Mouse (Mus musculus): ENCODE data around the gene Cyp17a1.
A peak's percentile ranks its signal among the peaks of the same experiment; 100 is the strongest.

Gene Cyp17a1

DNA sequence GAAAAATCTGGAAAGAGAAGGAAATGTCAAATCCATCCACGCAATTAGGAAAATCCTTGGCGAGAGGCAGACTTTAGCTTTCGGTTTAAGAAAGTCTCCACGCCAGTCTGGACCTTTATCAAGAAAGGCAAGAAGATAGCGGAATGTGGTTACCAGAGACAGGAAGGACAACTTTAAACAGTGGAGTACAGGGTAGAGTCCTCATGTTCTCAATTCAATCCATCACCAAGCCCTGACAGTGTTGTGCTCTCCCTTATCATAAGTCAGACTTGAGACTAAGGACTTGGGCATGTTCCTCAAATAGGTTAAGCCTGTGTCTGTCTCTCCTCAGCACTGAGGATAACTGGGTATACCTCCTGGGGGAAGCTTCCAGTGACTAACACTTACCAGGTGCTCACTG lies 3.2 kb downstream of the Cyp17a1 start:
- no peak for DNase-seq

DNA sequence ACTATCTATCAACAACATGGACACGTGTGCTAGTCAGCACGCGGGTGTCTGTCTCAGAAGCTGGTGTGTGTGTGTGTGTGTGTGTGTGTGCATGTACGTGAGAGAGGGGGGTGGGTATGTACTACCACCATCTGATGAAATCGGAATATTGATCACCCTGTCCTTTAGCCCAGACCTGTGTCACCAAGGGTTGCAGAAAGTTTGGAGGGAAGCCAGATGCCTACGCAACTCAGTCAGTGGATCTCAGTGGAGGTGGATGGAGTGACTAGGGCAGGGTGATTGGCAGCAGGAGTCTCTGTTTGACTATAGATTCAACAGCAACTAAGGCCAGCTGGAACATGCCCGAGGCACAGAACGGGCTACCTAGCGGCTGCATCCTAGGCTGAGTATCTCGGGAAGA lies 4.7 kb downstream of the Cyp17a1 start:
- no peak for DNase-seq

DNA sequence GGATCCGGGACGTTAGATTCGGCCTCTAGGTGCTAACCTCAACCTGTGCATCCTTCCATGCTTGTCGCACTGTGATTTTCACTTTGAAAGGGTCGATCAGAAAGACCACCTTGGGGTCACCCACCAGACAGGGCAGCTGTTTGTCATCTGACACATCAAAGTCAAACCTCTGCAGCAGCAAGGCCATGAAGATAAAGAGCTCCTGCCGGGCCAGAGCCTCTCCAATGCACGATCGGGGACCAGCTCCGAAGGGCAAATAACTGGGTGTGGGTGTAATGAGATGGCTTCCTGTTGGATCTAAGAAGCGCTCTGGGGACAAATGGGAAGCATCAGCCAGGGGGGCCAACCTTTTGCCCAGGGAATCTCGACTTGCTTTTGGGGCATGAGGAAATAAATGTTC lies 5.7 kb downstream of the Cyp17a1 start:
- no peak for DNase-seq

DNA sequence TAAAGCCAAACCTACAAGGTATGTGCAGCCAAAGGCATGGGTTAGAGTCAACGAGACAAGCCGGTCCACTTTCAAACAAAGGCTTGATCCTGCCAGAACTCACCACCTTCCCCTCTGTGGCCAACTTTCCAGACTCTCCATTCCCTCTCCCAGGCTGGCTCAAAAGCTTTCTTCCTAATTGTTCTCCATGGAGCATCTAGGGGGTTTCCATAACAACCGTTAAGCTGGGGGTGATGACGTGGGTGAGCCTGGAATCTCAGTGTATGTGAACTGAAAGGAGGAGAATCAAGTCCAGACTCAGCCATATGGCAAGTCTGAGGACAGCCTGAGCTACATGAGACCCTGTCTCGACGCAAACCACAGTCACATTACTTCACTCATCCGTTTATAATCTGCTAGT lies 7.5 kb downstream of the Cyp17a1 start:
- no peak for DNase-seq

DNA sequence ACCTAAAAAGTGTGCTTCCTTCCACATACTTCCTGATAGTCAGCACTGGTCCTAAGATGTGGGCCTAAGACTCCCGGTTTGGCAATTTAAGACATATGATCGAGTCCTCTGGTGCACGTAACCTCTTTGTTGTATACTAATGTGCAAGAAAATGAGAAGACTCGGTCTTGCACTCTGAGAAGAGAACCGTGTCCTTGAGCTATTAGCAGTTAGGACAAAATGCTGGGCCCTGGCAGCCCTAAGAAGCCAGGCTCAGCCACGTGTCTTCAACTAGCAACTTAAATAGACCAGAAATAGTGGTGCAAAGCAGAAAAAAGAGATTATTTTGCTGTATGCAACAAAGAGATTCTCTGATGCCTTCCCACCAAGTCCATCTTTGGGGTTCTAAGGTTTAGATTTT lies 10.2 kb downstream of the Cyp17a1 start:
- no peak for DNase-seq

DNA sequence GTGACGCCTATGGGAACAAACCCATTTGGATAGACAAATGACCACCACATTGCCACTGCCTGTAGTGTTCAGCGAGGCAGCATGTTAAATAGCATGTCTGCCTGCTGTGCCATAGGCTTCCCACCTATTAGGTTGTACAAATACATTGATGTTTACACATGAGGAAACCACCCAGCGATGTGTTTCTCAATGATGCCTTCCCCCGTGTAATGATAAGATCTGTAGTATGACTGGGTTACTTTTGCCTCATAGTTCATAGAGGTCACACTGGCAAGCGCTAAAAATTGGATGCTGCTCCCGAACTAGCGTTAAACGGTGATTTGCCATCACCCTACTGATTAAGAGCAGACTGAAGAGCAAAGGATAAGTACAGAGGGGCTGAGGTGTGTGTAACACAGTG lies 10.8 kb downstream of the Cyp17a1 start:
- no peak for DNase-seq

DNA sequence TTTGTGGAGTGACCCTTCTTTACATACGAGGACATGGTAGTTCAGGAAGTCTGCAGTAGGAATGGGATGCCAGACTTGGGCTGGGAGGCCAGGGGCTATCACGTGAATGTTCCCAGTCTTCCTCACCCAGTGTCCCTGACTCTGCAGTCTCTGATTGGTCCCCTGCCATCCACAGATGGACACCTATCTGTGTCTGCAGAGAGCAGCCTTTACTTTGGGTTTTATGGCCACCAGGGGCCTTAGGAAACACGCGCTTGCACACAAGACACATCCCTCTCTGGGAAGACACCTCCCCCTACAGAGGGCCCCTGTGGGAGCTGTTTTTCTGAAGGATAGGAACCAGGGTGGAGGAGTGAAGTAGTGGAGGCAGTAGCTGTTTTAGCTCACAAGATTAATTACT lies 11.5 kb downstream of the Cyp17a1 start:
- no peak for DNase-seq

DNA sequence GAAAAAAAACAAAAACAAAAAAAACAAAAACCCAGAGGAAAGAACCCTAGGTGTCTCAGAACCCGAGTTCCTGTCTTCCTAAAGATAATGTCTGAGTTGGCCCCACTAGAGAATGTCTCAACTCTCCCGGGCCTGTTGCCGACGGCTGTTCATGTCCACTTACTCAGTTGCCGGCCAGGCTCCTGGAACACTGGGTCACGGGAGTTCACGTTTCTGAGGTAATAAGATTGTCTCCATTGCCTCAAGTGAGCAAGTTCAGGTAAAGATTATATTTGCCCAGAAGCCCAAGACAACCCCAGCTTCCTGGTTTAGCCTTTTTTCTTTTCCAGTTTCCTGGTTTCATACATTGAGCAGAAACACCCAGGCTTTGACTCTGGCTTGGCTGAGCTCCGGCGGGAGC lies 14.1 kb downstream of the Cyp17a1 start:
- DNase-seq, result peak; percentile 61

DNA sequence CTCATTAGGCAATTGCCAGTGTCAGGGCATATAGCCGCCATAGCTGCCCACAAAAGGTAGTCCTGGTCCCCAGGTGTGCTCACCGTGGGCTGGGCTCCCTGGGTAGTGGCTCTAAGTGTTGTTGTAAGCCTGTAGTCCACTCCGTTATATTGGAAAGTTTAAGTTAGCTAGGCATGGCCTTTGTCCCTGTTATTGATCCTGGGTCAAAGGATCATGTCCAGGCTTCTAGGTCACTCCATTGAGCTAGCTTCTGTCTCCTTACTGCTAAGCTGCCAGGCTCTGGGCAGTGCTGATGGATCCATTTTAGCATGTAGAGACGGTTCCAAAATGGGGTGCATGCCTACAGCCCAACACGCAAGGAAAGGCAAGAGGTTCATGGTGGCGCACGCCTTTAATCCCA lies 14.6 kb downstream of the Cyp17a1 start:
- DNase-seq, result no peak

DNA sequence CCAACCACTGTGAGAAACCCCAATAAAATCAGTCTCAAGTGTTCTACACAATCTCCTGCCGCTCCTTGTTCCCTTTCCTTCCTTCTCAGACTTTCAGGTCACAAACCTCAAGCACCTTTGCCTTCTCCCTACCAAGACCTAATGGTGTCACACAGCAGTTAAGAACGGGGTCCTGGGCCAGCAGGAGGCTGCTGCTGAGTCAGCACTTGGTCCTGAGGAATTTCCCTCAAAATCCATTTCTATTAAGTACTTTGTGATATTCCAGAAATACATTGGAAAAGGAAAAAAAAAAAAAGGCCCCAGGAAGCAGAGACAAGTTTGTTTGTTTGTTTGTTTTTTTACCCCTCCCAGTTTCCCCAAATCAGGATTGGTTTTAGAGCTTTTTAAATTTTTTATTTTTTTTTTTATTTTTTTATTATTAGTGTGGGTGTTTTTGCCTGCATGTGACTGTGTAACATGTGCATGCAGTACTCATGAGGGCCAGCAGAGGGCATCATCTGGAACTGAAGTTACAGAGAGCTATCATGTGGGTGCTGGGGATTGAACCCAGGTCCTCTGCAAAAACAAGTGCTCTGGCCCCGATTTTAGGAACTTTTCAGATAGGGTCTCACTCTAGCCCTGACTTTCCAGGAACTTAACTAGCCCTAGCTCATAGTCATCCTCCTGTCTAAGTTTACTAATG lies 15.5 kb downstream of the Cyp17a1 start:
- DNase-seq, result peak; percentile 48

DNA sequence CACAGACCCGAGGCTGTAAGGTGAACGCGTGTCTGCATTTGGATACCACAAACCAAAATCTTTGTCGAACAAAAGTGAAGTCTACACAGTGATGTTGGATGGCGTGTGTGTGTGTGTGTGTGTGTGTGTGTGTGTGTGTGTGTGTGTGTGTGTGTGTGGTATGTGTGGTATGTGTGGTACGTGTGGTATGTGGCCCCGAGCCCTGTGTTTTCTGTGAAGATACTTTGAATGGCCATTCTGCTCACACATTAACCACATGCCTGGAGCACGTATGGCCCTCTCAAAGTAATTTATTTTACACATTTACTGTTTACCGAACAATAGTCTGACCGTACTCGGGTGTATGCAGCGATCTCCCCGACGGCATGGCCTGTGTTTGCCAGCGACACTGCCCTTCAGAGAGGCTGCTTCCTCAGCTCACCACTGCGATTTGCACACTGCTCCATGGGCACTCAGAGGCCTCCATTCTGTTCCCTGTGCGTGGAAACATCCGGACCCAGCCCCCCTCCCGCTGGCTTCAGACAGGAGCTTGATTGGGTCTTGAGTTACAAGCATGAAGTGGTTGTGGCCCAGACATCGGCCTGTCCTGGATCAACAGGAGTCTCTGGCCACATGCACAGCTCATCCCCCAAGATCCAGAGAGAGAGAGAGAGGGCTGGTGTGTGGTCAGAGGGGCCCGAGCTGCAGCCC lies 16.7 kb downstream of the Cyp17a1 start:
- no peak for DNase-seq

DNA sequence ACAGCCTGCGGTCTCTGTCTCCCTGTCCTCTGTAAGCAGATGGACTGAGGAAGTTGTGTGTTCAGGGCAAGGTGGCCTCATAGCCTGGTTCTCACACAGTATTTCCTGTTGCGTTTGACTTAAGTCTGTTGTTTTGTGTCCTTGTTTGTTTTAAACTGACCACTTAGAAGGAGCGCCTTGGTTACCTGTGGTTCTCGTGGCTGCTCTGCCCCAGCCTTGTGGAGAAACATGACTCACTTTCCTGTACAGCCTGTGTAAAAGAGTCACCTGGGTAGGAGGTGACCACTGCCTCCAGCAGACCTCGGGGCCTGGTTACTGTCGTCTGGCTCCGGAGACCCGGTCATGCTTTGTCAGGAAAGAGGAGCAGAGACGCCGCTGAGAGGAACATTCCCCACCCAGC lies 17.3 kb downstream of the Cyp17a1 start:
- DNase-seq, result no peak

DNA sequence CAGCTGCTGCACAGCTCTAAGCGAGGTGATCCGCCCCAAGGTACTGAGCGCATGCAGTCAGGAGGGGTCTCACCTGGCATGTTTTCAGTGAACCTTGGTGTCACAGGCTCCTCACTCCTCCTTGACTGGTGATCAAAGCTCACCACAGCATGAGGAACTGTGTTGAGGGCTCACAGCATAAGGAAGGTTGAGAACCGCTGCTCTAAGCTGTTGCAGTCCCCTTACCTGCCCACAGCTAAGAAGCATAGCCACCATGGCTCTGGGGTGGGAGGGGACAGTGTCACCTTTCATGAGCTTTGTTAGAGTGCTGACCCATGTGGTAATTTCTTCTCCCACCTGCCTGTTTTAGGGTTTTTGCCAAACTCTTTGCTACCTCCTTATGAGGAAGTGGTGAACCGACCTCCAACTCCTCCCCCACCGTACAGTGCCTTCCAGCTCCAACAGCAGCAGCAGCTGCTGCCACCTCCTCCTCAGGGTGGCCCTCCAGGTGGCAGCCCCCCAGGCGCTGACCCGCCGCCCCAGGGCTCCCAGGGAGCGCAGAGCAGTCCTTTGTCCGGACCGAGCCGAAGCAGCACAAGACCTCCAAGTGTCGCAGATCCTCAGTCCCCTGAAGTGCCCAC lies 19.2 kb downstream of the Cyp17a1 start:
- DNase-seq, result no peak

DNA sequence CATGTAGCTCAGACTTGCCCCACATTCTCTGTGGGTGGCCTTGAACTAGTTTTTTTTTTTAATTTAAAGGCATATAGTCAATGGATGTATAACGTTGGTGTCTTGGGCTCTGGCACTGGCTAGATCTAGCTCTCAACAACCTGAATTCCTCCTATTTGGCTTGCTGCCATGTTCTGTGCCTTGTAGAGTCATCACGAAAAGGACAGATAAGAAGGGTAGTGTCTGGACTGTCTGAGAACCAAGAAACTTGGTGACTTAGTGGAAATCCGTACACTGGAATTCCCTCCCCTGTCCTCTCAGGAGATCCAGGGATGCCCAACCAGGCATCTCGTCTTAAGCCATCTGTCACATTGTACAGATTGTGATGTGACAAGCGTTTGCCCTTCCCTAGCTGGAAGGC lies 19.8 kb downstream of the Cyp17a1 start:
- DNase-seq, result no peak

DNA sequence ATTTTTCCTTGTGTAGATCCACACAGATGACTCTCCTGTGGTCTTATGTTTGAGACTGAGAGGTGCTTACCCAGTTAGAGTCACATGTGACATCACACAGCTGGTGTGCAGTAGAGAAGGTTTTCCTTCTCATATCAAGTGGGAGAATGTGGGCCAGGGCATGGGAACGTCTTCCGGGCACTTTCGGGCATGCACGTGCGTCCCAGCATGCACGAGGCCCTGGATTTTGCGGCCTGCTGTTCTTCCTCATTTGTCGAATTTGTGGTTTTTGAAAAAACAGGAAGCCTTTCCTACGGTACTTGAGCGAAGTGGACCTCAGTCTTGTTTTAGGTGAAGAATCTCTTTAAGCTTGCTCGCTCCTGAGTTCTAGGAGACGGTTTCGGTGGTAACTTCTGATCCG lies 24.4 kb downstream of the Cyp17a1 start:
- DNase-seq, result peak; percentile 46

DNA sequence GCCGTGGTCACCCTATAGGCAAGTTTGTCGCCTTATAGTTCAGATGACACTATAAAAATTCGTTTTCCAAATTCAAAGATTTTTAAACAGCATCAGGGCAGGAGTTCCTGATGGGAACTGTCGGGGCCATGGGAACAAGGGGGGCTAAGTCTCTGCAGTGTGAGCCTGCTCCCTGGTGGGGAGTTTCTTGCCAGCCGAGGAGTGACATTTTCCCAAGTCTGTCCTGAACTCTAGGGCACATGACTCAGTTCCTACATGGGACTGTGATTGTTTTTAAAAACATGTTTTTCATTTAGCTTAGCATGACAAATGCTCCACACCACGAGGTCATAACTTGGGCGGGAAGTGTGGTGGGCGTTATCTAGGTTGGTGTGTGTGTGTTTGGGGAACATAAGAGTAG lies 25.1 kb downstream of the Cyp17a1 start:
- DNase-seq, result no peak

DNA sequence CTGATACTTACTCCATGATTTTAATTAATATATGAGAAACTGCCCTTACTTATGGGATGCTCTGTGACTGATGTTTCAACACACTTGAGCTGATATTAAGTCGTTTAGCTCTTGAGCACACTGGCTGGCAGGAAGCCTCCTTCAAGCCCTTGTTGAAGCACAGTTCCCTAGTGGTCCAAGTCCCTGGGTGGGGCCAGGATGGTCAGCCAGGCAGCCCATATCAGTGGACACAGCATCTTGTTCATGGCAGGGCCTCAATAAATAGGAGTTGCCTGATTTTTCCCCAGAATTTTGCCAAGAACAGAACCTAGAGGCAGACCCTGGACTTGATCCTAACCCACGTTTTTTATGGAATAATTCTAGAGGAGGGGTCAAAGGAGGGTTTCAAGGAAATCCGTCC lies 25.7 kb downstream of the Cyp17a1 start:
- DNase-seq, result peak; percentile 42

DNA sequence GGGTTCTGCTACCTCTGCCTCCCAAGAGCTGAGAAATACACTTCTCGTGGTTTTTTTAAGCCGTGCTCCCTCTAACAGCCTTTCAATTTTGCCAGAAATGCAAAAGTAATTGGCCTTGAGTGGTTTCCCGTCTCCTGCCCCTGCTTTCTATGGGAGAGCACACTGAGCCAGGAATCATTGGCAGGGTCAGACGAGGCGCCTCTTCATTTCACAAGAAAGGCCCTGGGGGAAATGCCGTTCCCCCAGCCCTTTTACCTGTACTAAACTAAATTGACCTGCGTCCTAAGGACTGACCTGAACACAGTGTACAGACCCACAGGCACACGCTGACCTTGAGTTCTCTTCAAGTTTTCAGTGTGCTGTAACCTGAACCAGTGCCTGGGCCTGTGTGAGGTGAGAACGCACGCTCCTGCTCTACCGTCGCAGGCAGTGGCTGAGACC lies 26.9 kb downstream of the Cyp17a1 start:
- DNase-seq, result no peak

DNA sequence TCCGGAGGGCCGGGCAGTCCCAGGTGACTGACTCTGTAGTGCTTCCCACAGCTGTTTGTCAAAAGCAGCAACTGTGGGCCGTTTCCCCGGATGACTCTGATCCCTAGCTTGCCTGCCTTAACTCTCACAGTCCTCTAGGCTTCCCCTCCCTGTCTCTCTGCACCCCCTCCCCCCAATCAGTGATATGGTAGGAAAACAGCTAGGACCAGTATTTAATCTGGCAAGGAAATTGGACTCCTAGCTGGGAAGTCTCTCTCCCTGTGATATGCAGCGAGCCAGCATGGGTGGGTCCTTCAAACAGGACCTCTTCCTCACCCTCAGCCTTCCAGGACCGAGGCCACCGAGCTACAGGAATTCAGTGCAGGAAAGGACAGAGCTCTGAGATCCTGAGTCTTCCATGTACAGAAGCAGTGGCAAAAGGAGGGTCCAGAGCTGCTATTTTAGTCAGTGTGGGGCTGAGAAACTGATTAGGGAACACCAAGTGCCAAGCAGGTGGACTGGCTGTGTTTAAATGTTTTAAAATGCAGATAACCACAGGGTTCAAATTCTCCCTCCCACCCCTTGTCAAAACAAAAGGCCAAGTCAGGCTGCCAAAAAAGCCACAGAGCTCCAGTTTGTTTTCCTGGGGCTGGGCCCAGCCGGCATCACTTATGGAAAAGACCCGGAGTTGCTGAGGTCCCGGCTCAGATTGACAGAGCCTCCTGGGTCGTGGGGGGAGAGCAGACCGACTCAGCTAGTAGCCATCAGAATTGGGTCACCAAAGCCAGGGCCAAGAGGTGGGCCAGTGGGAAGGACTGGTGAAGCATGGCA lies 28.0 kb downstream of the Cyp17a1 start:
- DNase-seq, result peak; percentile 66

DNA sequence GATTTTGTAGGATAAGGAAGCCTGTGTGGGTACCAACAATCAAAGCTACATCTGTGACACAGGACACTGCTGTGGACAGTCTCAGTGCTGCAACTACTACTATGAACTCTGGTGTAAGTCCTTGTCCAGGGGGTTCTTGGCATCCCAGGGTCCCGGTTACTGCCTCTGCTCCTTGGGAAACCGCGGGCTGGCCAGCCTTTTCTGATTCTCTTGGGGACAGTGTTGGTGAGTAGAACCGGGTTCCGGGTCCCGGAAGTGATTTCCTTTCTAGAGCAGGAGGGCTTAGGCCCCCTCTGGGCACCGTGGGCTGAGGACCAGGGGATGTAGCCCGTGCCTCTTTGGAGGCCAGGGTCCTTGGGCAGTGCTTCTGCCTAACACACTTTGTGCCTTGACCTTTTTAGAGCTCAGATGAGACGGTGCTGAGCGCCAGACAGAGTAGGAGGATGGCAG lies 28.6 kb downstream of the Cyp17a1 start:
- no peak for DNase-seq

DNA sequence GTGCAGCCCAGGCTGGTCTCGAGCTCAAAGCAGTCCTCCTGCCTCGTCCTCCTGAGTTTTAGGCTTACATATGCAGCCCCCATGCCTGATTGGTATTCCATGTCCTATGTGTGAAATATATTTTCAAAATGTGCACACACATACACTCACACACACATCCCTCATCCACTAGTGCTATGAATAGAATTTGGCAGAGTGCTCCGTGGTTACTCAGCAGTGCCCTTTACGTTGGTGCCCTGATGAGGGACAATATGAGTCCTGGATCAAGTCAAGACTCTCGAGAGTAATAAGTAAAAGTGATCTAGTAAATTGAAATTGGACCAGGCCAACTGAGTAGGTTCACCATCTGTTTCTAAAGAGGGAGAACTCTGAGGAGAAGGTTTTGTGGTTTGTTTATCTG lies 29.7 kb downstream of the Cyp17a1 start:
- DNase-seq, result no peak

DNA sequence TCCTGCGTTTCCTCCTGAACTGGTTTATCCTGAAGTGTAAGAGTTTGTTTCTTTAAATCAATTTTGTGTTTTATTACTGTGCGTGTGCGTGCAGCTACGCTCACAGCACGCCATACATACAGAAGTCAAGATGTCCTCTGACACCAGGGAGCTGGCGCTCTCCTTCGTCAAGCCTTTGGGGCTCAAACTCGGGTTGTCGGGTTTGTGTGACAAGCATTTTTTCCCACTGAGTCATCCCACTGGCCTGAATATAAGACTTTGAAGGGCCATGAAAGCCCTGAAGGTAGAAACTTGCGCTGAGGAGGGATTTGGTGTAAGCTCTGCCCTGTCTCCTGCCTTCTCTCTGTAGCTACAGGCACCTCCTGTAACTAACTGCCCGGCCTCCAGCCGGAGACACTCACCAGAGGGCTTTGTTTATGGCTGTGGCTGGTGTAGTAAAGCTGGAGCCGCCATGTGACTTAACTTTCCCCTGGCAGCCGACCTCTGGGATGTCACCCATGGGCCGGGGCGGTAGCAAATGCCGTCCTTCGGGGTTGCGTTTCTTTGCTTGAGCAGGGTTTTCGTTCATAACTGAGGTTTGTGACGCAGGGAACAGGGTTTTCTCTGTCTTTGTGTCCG lies 30.7 kb downstream of the Cyp17a1 start:
- no peak for DNase-seq

All from lung, postnatal 36 days (tissue).